Mouse (Mus musculus) E14TG2a.4 (cell line): ENCODE data around the gene Cox6a1.

Source experiments
- CTCF ChIP-seq: conservative IDR thresholded peaks from 2 replicates; pipeline ENCODE4 v1.5.1; 2014; ENCODE audit warnings: low read length
- NANOG ChIP-seq: IDR thresholded peaks from 2 replicates; pipeline ENCODE4 v1.6.1; 2014; ENCODE audit warnings: borderline replicate concordance, low read length, mixed read lengths
- POU5F1 ChIP-seq: IDR thresholded peaks from 2 replicates; pipeline ENCODE4 v1.6.1; 2014; ENCODE audit warnings: low read length, borderline replicate concordance

- no peak for TF ChIP-seq CTCF
- no peak for TF ChIP-seq POU5F1
- peak; percentile 93; the same call in 1 of the 2 replicates for TF ChIP-seq NANOG
Measured at GRCm38 (mm10) chr5:115316968-115317644, 31.7 kb downstream of the Cox6a1 start.
